Comparison of ENCODE assay signal across 1 mouse cellular context in the genomic region with DNA sequence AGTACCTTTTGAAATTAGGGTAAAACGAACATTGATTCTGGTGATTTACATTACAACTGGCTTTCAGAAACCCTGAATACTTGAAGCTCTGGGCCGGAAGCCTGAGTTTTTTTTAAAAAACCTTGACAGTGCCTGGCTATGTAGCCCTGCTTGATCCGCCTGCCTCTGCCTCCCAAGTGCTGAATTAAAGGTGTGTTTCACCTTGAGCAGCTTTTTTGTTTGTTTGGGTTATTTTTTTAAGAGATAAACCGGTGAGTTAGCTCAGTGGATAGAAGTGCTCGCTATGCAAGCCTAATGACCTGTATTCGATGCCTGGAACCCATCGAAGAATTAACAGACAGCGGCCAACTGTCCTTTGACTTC.
TF ChIP-seq lines count a peak whose summit lies in the region.

No protein-coding gene starts in this region.

TF ChIP-seq in MEL, 35 proteins besides CTCF, POLR2A, EP300 and RAD21 (continued from another document):
- TF ChIP-seq ETS1 (IDR thresholded peaks at IDR 0.05; ENCODE audit: low read depth, low read length): no peak
